Mouse (Mus musculus) liver, adult 2 months (tissue): ENCODE measurements at regions not wholly inside any gene's neighbourhood (a gene's known extent, or its start where the extent isn't known, plus 50 kb on each side); places are given as distances from the start of the nearest gene placed in this dataset.

Source experiments
- DNase-seq: peaks from one replicate; pipeline ENCODE4 v3.0.0-alpha.2; 2011; ENCODE audit warnings: low read depth, low spot score; ENCODE audit errors: extremely low read depth
- H3K27ac ChIP-seq: fragments of 200-500 bp; replicated peaks from 2 replicates; pipeline ENCODE4 v1.5.1; 2012; ENCODE audit warnings: low read depth, mild to moderate bottlenecking, control low read depth, inconsistent platforms, low read length; ENCODE audit not compliant: insufficient read depth
- H3K27me3 ChIP-seq: fragments of 200-500 bp; 2 replicates; pipeline ENCODE4 v1.6.1; 2012; ENCODE audit warnings: mild to moderate bottlenecking, moderate library complexity, low read length, inconsistent platforms; ENCODE audit not compliant: control insufficient read depth, insufficient read depth
- H3K36me3 ChIP-seq: fragments of 200-500 bp; 2 replicates; pipeline ENCODE4 v1.6.1; 2012; ENCODE audit warnings: low read length, inconsistent platforms; ENCODE audit not compliant: control insufficient read depth, insufficient read depth
- H3K4me1 ChIP-seq: fragments of 200-500 bp; 2 replicates; pipeline ENCODE4 v1.6.1; 2011; ENCODE audit warnings: low read length; ENCODE audit not compliant: control insufficient read depth, insufficient read depth
- H3K4me3 ChIP-seq: fragments of 200-500 bp; 2 replicates; pipeline ENCODE4 v1.5.1; 2011; ENCODE audit warnings: low read depth, mild to moderate bottlenecking, control low read depth, low read length, moderate library complexity; ENCODE audit not compliant: insufficient read depth
- H3K79me2 ChIP-seq: fragments of 200-500 bp; 2 replicates; pipeline ENCODE4 v1.6.1; 2012; ENCODE audit warnings: inconsistent platforms, mild to moderate bottlenecking, low read length, moderate library complexity; ENCODE audit not compliant: control insufficient read depth, insufficient read depth
- H3K9ac ChIP-seq: fragments of 200-500 bp; 2 replicates; pipeline ENCODE4 v1.6.1; 2012; ENCODE audit warnings: low read depth, mild to moderate bottlenecking, control low read depth, inconsistent platforms, low read length
- CTCF ChIP-seq: fragments of 200-500 bp; IDR thresholded peaks from 2 replicates; pipeline ENCODE4 v1.5.1; 2011; ENCODE audit warnings: low read depth, low read length, control low read depth
- POLR2A ChIP-seq: fragments of 200-500 bp; IDR thresholded peaks from 2 replicates; pipeline ENCODE4 v1.6.1; 2011; ENCODE audit warnings: low read length, control low read depth; ENCODE audit not compliant: insufficient read depth; ENCODE audit errors: extremely low read depth
- WGBS: fragments of 180-500 bp; shearing (Covaris S2); methylation state at CpG from one replicate; pipeline ENCODE4 v1.1.7; 2018; 5-methylcytosine and 5-hydroxymethylcytosine counted together

DNA sequence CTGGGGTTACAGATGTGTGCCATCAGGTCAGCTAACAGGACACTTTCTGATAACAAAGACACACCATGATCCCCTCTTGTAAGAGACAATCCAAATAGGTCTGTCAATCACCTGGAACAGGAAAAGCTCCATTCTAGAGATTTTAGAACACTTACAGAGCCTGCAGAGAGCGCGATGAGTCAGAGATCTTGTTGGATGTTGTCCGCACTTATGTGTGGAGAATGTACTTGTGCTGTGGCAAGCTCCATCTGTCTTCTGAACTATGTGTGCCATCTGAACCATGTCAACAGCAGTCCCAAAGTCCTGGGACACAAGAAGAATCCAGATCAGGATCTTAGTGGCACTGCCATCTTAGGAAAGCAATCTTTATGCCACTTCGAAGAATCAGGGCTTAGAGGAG is 244.4 kb downstream of the 1810013L24Rik start:
- Histone ChIP-seq H3K27me3 (no peaks in the 10 kb centered on the region), H3K4me3 (no peak overlapping the region), H3K79me2 (no peaks in the 10 kb centered on the region), H3K36me3 (no peaks in the 10 kb centered on the region), H3K27ac (no peak overlapping the region), H3K9ac (no peak overlapping the region), H3K4me1 (no peaks in the 10 kb centered on the region)
- 83% methylated on average over 4 of the region's 4 CpGs for WGBS
- no peak for DNase-seq
- no peak for TF ChIP-seq CTCF

DNA sequence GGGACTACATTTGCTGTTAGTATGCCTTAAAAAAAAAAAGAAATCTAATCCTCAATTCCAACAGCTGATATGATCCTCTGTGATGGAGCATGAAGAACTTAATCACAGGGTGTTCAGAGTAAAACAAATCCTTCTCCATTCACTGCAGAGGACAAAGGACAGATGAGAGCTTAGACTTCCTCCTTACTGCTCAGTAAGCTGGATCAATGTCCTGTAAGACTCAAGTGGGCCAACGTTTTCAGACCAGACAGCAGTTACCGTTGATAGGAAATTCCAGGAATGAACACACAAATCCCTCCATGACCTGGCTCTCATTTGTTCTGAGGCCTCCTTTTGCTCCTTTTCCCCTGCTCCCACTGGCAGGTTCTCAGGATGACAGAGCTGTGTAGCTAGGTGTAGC is 247.6 kb downstream of the 1810013L24Rik start:
- no peak overlapping the region for H3K9ac ChIP-seq
- no peaks in the 10 kb centered on the region for H3K36me3 ChIP-seq
- no peaks in the 10 kb centered on the region for H3K27me3 ChIP-seq
- no peak for DNase-seq
- H3K27ac ChIP-seq: no peak overlapping the region
- no peaks in the 10 kb centered on the region for H3K4me1 ChIP-seq
- no peak overlapping the region for H3K4me3 ChIP-seq
- 61% methylated on average over 2 of the region's 2 CpGs for WGBS
- no peaks in the 10 kb centered on the region for H3K79me2 ChIP-seq
- TF ChIP-seq POLR2A (no peak), CTCF (no peak)

DNA sequence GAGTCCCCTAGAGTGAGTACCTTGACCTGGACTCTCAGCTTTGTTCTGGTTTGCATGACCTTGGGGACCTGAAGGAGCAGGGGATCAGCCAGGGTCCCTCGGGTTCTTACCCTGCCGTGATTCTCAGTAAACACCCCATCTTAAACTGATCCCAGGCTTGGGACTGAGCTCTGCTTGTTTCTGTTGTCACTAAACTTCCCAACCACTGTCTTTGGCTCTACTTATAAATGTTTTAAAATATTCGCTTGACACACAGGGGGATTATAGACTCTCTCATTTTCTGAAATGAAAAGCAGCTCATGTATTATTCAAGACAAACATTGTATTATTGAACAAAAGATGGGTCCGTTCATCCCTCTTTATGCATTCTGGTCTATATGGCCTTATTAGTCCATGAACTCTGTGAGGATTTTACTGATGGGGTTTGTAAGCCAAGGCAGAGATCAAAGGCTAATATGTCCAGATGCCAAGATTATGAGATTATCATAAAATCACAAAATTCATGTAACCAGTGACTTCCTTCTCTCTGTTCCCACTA is 248.6 kb downstream of the 1810013L24Rik start:
- WGBS: 80% methylated on average over 4 of the region's 4 CpGs
- no peak for DNase-seq

DNA sequence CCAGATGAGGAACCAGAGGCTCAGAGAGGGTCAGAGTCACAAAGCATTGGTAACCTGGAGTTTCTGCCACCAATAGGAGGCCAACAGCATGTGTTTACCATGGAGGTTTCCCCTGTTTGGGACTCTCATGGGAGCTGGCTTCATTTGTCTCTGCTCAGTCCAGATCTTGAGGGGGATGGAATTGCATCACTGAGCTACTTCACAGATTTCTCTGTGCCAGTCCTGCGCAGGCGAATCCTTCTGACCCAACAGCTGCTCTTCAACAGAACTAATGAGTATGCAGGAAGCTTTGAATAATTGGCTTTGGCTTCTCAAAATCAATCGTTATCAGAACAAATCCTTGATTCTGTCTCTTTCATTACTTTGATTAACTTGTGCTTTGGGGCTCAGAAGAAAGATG is 253.1 kb downstream of the 1810013L24Rik start:
- DNase-seq: no peak
- Histone ChIP-seq H3K4me1 (no peaks in the 10 kb centered on the region), H3K79me2 (no peaks in the 10 kb centered on the region), H3K9ac (no peak overlapping the region), H3K27me3 (no peaks in the 10 kb centered on the region), H3K27ac (no peak overlapping the region), H3K36me3 (no peaks in the 10 kb centered on the region), H3K4me3 (no peak overlapping the region)
- no peak for TF ChIP-seq CTCF
- TF ChIP-seq POLR2A: no peak
- WGBS: 82% methylated on average over 3 of the region's 3 CpGs

More for the DNA sequence above, 248.6 kb downstream of the 1810013L24Rik start:
- Histone ChIP-seq H3K4me1 (no peaks in the 10 kb centered on the region), H3K27ac (no peak overlapping the region), H3K27me3 (no peaks in the 10 kb centered on the region), H3K4me3 (no peak overlapping the region), H3K36me3 (no peaks in the 10 kb centered on the region), H3K9ac (no peak overlapping the region), H3K79me2 (no peaks in the 10 kb centered on the region)
- TF ChIP-seq CTCF: no peak
- TF ChIP-seq POLR2A: no peak

DNA sequence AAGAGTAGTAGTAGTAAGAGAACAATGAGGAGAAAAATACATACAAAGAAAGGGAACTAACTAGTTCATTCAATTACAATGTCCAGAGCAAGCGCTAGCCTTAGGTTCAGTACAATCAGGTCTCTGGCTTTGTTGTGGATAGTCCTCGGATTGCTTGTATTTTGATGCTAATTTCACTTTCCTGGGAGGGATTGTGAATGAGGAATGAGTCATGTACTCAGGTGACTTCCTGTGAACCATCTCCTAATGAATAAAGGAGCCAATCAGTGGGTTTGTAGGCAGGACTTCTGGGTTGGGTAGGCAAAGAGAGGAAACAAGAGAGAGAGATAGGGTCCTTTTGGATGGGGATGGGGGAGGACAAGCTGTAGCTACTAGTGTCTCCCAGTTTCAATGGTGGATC is 253.8 kb downstream of the 1810013L24Rik start:
- Histone ChIP-seq H3K9ac (no peak overlapping the region), H3K36me3 (no peaks in the 10 kb centered on the region), H3K4me1 (no peaks in the 10 kb centered on the region), H3K79me2 (no peaks in the 10 kb centered on the region), H3K27me3 (no peaks in the 10 kb centered on the region), H3K27ac (no peak overlapping the region), H3K4me3 (no peak overlapping the region)
- WGBS: 79% methylated on average over 2 of the region's 2 CpGs
- TF ChIP-seq CTCF (no peak), POLR2A (no peak)
- DNase-seq: no peak

DNA sequence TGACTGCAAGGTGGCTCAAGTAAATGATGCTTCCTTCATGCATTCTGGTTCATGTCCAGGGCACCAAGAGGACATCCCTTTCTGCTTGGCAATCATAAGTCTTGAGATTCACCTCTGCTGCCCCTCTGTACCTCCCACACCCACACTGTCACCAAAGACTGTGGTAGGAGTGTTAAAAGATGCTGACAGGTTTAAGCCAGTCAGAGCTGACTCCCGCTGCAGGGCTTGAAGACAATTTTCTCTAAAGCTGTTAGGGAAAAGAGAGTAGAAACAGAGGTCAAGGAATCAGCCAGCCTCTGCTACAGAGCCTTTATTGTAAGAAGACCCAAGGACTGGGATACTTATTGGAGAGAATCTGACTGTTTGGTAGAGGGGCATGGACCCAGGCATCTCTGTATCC is 254.7 kb downstream of the 1810013L24Rik start:
- no peaks in the 10 kb centered on the region for H3K27me3 ChIP-seq
- H3K4me3 ChIP-seq: no peak overlapping the region
- no peak for DNase-seq
- no peaks in the 10 kb centered on the region for H3K79me2 ChIP-seq
- no peaks in the 10 kb centered on the region for H3K4me1 ChIP-seq
- H3K36me3 ChIP-seq: no peaks in the 10 kb centered on the region
- H3K9ac ChIP-seq: no peak overlapping the region
- 94% methylated on average over 1 of the region's 1 CpGs for WGBS
- H3K27ac ChIP-seq: no peak overlapping the region
- TF ChIP-seq CTCF: no peak
- no peak for TF ChIP-seq POLR2A
